Mouse (Mus musculus): ENCODE measurements around the gene Tent4a. TPM values are rescaled to one million over a fixed set of nuclear protein-coding genes. Genes with fewer than 3 reads are reported as not detected.
"Not testable (repeated sequence)": the region's sequence is repeated elsewhere in the genome, so short reads cannot be mapped to it uniquely, and the experiment has no call there.

The Tent4a gene
- polyA plus RNA-seq (2015; fragmentation: Nextera tagmentation; extraction: Ambion mirVana) = 2.7 and 3.7 TPM in 2 replicates

DNA sequence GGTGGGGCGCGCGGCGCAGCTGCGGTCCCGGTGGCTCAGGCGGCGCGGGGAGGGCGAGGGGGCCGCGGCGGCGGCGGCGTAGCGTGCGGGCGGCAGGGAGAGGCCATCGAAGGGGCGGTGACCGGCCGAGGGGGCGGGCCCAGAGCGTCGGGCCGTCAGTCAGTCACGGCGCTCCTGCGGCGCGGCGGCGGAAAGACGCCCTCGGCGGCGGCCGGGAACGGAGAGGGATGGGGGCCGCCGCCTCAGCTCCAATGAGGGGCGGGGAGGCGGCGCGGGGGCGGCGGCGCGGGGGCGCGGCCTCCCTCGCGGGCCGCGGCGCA, at the start of gene Tent4a:
TSS of gene Tent4a (minus strand) at position 284 of the 320 bp plus-strand sequence.
- H3K9ac ChIP-seq (ENCODE audit: low read depth, low read length) = peak within 1 kb of the TSS; percentile 97

DNA sequence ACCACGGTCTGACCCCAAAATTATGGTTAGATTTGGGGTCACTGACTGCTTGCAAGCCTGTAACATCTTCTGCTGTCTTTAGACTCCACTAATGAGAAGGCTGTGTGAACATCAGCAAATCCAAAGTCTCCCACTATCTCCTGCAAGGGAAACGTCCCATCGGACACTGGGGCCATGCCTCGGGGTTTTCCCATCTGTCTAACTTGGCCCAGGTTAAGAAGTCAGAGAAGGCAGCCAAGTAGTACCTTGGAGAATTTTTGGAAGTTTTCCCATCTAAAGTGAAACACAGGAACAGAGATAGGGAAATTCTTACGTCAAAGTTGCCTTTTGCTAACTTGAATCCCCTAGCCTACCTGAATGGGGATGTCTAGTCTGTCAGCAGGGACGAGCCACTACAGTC, 49.2 kb upstream of the Tent4a start:
- no peak overlapping the region for H3K27ac ChIP-seq (ENCODE audit: low read length)
- H3K36me3 ChIP-seq (ENCODE audit: control insufficient read depth, insufficient read depth, low read length) = no peaks in the 10 kb centered on the region
- no peaks in the 10 kb centered on the region for H3K9me3 ChIP-seq (ENCODE audit: control insufficient read depth, low read length)
- no peak overlapping the region for H3K4me3 ChIP-seq (ENCODE audit: low read length)
- H3K9ac ChIP-seq (ENCODE audit: low read depth, low read length) = no peak overlapping the region
- no peaks in the 10 kb centered on the region for H3K27me3 ChIP-seq (replicated peaks; ENCODE audit: control insufficient read depth, insufficient read depth, low read length)
- peaks cover 4% of the 10 kb centered on the region; the same call in 1 of the 2 replicates for H3K4me1 ChIP-seq (ENCODE audit: control insufficient read depth, insufficient read depth, low read length)
- ATAC-seq = no peak
- WGBS = 89% methylated on average over 6 of the region's 6 CpGs
- no peak overlapping the region for H3K4me2 ChIP-seq (ENCODE audit: low read depth, low read length)

More for the DNA sequence above, at the start of gene Tent4a:
- Histone ChIP-seq H3K9me3 (ENCODE audit: control insufficient read depth, low read length) (no peaks in the 10 kb centered on the region), H3K27ac (ENCODE audit: low read length) (peak within 1 kb of the TSS; percentile 95), H3K27me3 (replicated peaks; ENCODE audit: control insufficient read depth, insufficient read depth, low read length) (no peaks in the 10 kb centered on the region), H3K4me2 (ENCODE audit: low read depth, low read length) (peak within 1 kb of the TSS; percentile 92), H3K4me3 (ENCODE audit: low read length) (peak within 1 kb of the TSS; percentile 92), H3K4me1 (ENCODE audit: control insufficient read depth, insufficient read depth, low read length) (peaks cover 33% of the 10 kb centered on the region), H3K36me3 (ENCODE audit: control insufficient read depth, insufficient read depth, low read length) (no peaks in the 10 kb centered on the region)
- WGBS = 0% methylated on average over 35 of the region's 57 CpGs
- ATAC-seq = peak; percentile 87

- Histone ChIP-seq H3K4me1 (ENCODE audit: control insufficient read depth, insufficient read depth, low read length) (peaks cover 4% of the 10 kb centered on the region; the same call in 1 of the 2 replicates), H3K27me3 (replicated peaks; ENCODE audit: control insufficient read depth, insufficient read depth, low read length) (no peaks in the 10 kb centered on the region), H3K4me2 (ENCODE audit: low read depth, low read length) (no peak overlapping the region), H3K9me3 (ENCODE audit: control insufficient read depth, low read length) (no peaks in the 10 kb centered on the region), H3K4me3 (ENCODE audit: low read length) (no peak overlapping the region), H3K9ac (ENCODE audit: low read depth, low read length) (no peak overlapping the region), H3K27ac (ENCODE audit: low read length) (no peak overlapping the region), H3K36me3 (ENCODE audit: control insufficient read depth, insufficient read depth, low read length) (no peaks in the 10 kb centered on the region)
- 84% methylated on average over 6 of the region's 6 CpGs for WGBS
- ATAC-seq = no peak
Measured at GRCm38 (mm10) chr13:69582411-69582810, 48.0 kb upstream of the Tent4a start.

DNA sequence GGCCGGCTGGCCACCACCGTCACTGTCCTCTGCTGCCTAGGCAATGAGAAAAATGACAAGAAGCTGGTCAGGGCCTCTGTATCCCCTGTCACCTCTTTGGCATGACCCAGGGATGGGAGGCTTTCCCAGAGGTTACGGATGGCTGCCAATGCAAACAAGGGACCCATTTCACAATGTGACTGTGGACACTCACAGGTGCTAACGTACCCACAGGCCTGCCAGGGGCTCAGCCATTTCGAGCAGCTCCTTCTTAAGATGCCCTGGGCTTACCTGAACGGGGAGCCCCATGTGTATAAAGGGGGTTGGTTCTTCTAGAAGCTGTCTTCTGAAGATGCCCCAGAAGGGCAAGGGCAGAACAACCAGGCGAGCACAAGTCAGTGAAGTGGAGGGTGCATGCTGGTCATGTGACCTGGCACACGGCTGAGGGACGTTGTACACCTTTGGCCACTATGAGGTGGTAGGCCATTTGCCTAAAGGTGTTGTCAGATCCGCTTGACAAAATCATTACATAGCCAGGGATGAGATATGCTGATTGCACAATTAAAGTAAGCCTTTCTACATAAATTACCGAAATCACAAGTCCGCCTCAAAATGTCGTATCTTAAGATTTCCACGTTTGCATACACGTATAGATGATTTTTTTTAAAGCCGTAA, 42.9 kb upstream of the Tent4a start:
- Histone ChIP-seq H3K36me3 (ENCODE audit: control insufficient read depth, insufficient read depth, low read length) (no peaks in the 10 kb centered on the region), H3K27ac (ENCODE audit: low read length) (no peak overlapping the region), H3K4me2 (ENCODE audit: low read depth, low read length) (no peak overlapping the region), H3K4me3 (ENCODE audit: low read length) (no peak overlapping the region), H3K9me3 (ENCODE audit: control insufficient read depth, low read length) (no peaks in the 10 kb centered on the region), H3K4me1 (ENCODE audit: control insufficient read depth, insufficient read depth, low read length) (peaks cover 6% of the 10 kb centered on the region), H3K9ac (ENCODE audit: low read depth, low read length) (no peak overlapping the region), H3K27me3 (replicated peaks; ENCODE audit: control insufficient read depth, insufficient read depth, low read length) (no peaks in the 10 kb centered on the region)
- 94% methylated on average over 16 of the region's 16 CpGs for WGBS
- ATAC-seq = no peak

GRCm38 (mm10) chr13:69576676-69577075, 42.3 kb upstream of the Tent4a start:
- H3K4me3 ChIP-seq (ENCODE audit: low read length) = no peak overlapping the region
- no peak overlapping the region for H3K27ac ChIP-seq (ENCODE audit: low read length)
- no peak for ATAC-seq
- H3K27me3 ChIP-seq (replicated peaks; ENCODE audit: control insufficient read depth, insufficient read depth, low read length) = no peaks in the 10 kb centered on the region
- H3K4me2 ChIP-seq (ENCODE audit: low read depth, low read length) = no peak overlapping the region
- no peak overlapping the region for H3K9ac ChIP-seq (ENCODE audit: low read depth, low read length)
- H3K36me3 ChIP-seq (ENCODE audit: control insufficient read depth, insufficient read depth, low read length) = no peaks in the 10 kb centered on the region
- H3K4me1 ChIP-seq (ENCODE audit: control insufficient read depth, insufficient read depth, low read length) = peaks cover 6% of the 10 kb centered on the region
- 56% methylated on average over 11 of the region's 11 CpGs for WGBS
- no peaks in the 10 kb centered on the region for H3K9me3 ChIP-seq (ENCODE audit: control insufficient read depth, low read length)

DNA sequence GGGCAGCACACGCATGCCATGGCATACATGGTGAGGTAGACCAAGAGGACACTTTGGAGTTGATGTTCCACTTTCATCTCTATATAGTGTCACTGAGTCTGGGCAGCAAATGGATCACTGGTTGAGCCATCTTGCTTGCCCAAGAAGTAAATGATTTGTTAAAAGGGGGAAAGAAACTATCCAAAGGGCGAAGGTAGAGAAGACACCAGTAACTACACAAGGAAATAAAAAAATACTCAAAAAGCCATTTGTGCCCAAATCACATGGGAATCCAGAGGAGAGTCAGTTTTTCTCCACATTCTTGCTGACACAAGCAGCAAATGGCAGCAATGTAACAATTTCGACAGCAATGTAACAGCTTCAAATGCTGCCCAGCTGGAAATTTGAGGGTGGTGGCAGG, 38.2 kb upstream of the Tent4a start:
- Histone ChIP-seq H3K4me1 (ENCODE audit: control insufficient read depth, insufficient read depth, low read length) (peaks cover 6% of the 10 kb centered on the region), H3K9me3 (ENCODE audit: control insufficient read depth, low read length) (no peaks in the 10 kb centered on the region), H3K4me3 (ENCODE audit: low read length) (no peak overlapping the region), H3K4me2 (ENCODE audit: low read depth, low read length) (no peak overlapping the region), H3K27me3 (replicated peaks; ENCODE audit: control insufficient read depth, insufficient read depth, low read length) (no peaks in the 10 kb centered on the region; the same call in 1 of the 2 replicates), H3K9ac (ENCODE audit: low read depth, low read length) (no peak overlapping the region), H3K27ac (ENCODE audit: low read length) (no peak overlapping the region), H3K36me3 (ENCODE audit: control insufficient read depth, insufficient read depth, low read length) (no peaks in the 10 kb centered on the region)
- no peak for ATAC-seq
- 87% methylated on average over 3 of the region's 3 CpGs for WGBS

- H3K27ac ChIP-seq (ENCODE audit: low read length) = no peak overlapping the region
- no peak overlapping the region for H3K4me2 ChIP-seq (ENCODE audit: low read depth, low read length)
- H3K4me1 ChIP-seq (ENCODE audit: control insufficient read depth, insufficient read depth, low read length) = peaks cover 2% of the 10 kb centered on the region; the same call in 1 of the 2 replicates
- H3K27me3 ChIP-seq (replicated peaks; ENCODE audit: control insufficient read depth, insufficient read depth, low read length) = no peaks in the 10 kb centered on the region; the same call in 1 of the 2 replicates
- ATAC-seq = peak; percentile 29; the same call in 1 of the 2 replicates
- no peaks in the 10 kb centered on the region for H3K9me3 ChIP-seq (ENCODE audit: control insufficient read depth, low read length)
- WGBS = 79% methylated on average over 9 of the region's 9 CpGs
- no peak overlapping the region for H3K4me3 ChIP-seq (ENCODE audit: low read length)
- H3K9ac ChIP-seq (ENCODE audit: low read depth, low read length) = no peak overlapping the region
- no peaks in the 10 kb centered on the region for H3K36me3 ChIP-seq (ENCODE audit: control insufficient read depth, insufficient read depth, low read length)
Measured at GRCm38 (mm10) chr13:69569201-69569600, 34.8 kb upstream of the Tent4a start.

- not testable (repeated sequence) for H3K27me3 ChIP-seq (replicated peaks; ENCODE audit: control insufficient read depth, insufficient read depth, low read length); H3K4me3 ChIP-seq (ENCODE audit: low read length); ATAC-seq; H3K36me3 ChIP-seq (ENCODE audit: control insufficient read depth, insufficient read depth, low read length); H3K27ac ChIP-seq (ENCODE audit: low read length); H3K4me2 ChIP-seq (ENCODE audit: low read depth, low read length); H3K9ac ChIP-seq (ENCODE audit: low read depth, low read length); H3K9me3 ChIP-seq (ENCODE audit: control insufficient read depth, low read length)
- 93% methylated on average over 4 of the region's 4 CpGs for WGBS
- peaks cover 10% of the 10 kb centered on the region for H3K4me1 ChIP-seq (ENCODE audit: control insufficient read depth, insufficient read depth, low read length)
Measured at GRCm38 (mm10) chr13:69565401-69565800, 31.0 kb upstream of the Tent4a start.

- H3K27ac ChIP-seq (ENCODE audit: low read length) = no peak overlapping the region
- peak; percentile 67 for ATAC-seq
- peaks cover 10% of the 10 kb centered on the region for H3K4me1 ChIP-seq (ENCODE audit: control insufficient read depth, insufficient read depth, low read length)
Measured at GRCm38 (mm10) chr13:69564573-69564972, 30.2 kb upstream of the Tent4a start.

DNA sequence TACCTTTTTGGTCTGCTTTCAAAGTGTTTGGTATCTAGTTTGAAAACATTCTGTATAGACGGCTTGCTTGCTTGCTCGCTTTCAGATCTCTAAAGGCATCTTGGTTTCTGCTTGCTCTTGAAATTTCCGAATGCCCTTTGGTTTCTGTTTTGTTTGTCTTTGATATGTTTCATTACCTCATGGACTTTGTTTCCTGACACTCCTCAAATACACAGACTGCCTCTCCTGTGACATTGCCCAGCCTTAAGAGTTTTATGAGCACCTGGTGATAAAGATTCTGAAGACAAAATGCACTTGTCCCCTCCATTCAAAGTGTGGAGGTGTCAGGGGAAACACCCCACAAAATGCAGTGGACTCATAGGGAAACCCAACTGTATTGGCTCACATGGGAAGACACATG, 29.5 kb upstream of the Tent4a start:
- ATAC-seq = peak; percentile 82
- Histone ChIP-seq H3K4me3 (ENCODE audit: low read length) (no peak overlapping the region), H3K36me3 (ENCODE audit: control insufficient read depth, insufficient read depth, low read length) (no peaks in the 10 kb centered on the region), H3K27me3 (replicated peaks; ENCODE audit: control insufficient read depth, insufficient read depth, low read length) (no peaks in the 10 kb centered on the region; the same call in 1 of the 2 replicates), H3K9me3 (ENCODE audit: control insufficient read depth, low read length) (no peaks in the 10 kb centered on the region), H3K27ac (ENCODE audit: low read length) (no peak overlapping the region), H3K4me2 (ENCODE audit: low read depth, low read length) (peak overlapping the region; percentile 27; the same call in 1 of the 2 replicates), H3K4me1 (ENCODE audit: control insufficient read depth, insufficient read depth, low read length) (peaks cover 10% of the 10 kb centered on the region), H3K9ac (ENCODE audit: low read depth, low read length) (no peak overlapping the region)
- 41% methylated on average over 3 of the region's 3 CpGs for WGBS

More at GRCm38 (mm10) chr13:69564573-69564972, 30.2 kb upstream of the Tent4a start:
- H3K9me3 ChIP-seq (ENCODE audit: control insufficient read depth, low read length) = no peaks in the 10 kb centered on the region
- H3K4me2 ChIP-seq (ENCODE audit: low read depth, low read length) = no peak overlapping the region
- H3K9ac ChIP-seq (ENCODE audit: low read depth, low read length) = no peak overlapping the region
- H3K4me3 ChIP-seq (ENCODE audit: low read length) = no peak overlapping the region
- H3K36me3 ChIP-seq (ENCODE audit: control insufficient read depth, insufficient read depth, low read length) = no peaks in the 10 kb centered on the region
- H3K27me3 ChIP-seq (replicated peaks; ENCODE audit: control insufficient read depth, insufficient read depth, low read length) = no peaks in the 10 kb centered on the region; the same call in 1 of the 2 replicates
